Mouse (Mus musculus) heart, adult 2 months (tissue): ENCODE measurements around the gene Rasgrf1. TPM values are rescaled to one million over a fixed set of nuclear protein-coding genes. Genes with fewer than 3 reads are reported as not detected.

Source experiments
- DNase-seq, 2 experiments: peaks; one replicate each; pipeline ENCODE4 v3.0.0; 2021
- H3K27ac ChIP-seq: fragments of 200-600 bp; 2 replicates; pipeline ENCODE4 v1.8.1; 2022
- H3K27me3 ChIP-seq: fragments of 200-500 bp; 2 replicates; pipeline ENCODE4 v1.6.1; 2012; ENCODE audit warnings: mild to moderate bottlenecking, low read length, inconsistent platforms, mixed read lengths; ENCODE audit not compliant: control insufficient read depth, insufficient read depth
- H3K36me3 ChIP-seq: fragments of 200-500 bp; 2 replicates; pipeline ENCODE4 v1.6.1; 2012; ENCODE audit warnings: low read length, inconsistent platforms; ENCODE audit not compliant: control insufficient read depth, insufficient read depth
- H3K4me1 ChIP-seq: fragments of 200-500 bp; 2 replicates; pipeline ENCODE4 v1.6.1; 2011; ENCODE audit warnings: low read length; ENCODE audit not compliant: control insufficient read depth, insufficient read depth
- H3K4me3 ChIP-seq: fragments of 200-600 bp; 2 replicates; pipeline ENCODE4 v1.8.1; 2022
- H3K79me2 ChIP-seq: fragments of 200-500 bp; replicated peaks from 2 replicates; pipeline ENCODE4 v1.6.1; 2012; ENCODE audit warnings: mild to moderate bottlenecking, inconsistent platforms, low read length, moderate library complexity, mixed read lengths; ENCODE audit not compliant: control insufficient read depth, insufficient read depth
- H3K9ac ChIP-seq: fragments of 200-500 bp; 2 replicates; pipeline ENCODE4 v1.6.1; 2012; ENCODE audit warnings: low read depth, mild to moderate bottlenecking, control low read depth, inconsistent platforms, low read length, mixed read lengths
- CTCF ChIP-seq: fragments of 200-600 bp; IDR thresholded peaks from 2 replicates; pipeline ENCODE4 v1.8.1; 2022; ENCODE audit warnings: antibody characterized with exemption, mild to moderate bottlenecking, moderate library complexity
- EP300 ChIP-seq: fragments of 200-500 bp; IDR thresholded peaks from 2 replicates; pipeline ENCODE4 v1.6.1; 2011; ENCODE audit warnings: low read depth, low read length, control low read depth; ENCODE audit not compliant: insufficient read depth
- POLR2A ChIP-seq: fragments of 200-500 bp; IDR thresholded peaks from 2 replicates; pipeline ENCODE4 v1.6.1; 2011; ENCODE audit warnings: mild to moderate bottlenecking, low read depth, low read length, control low read depth; ENCODE audit not compliant: insufficient read depth
- WGBS: fragments of 180-500 bp; shearing (Covaris S2); methylation state at CpG from one replicate; pipeline ENCODE4 v1.1.7; 2018; 5-methylcytosine and 5-hydroxymethylcytosine counted together
- intact Hi-C: fragments of 180-260 bp; cut with DNase I; formaldehyde crosslinking; loops from one replicate; pipeline ENCODE4 v1.15.1; 2025
- polyA plus RNA-seq: library from polyadenylated mRNA; depleted of rRNA; stranded (reverse); fragments of >200 nt; gene quantifications from 2 replicates; pipeline ENCODE4 v1.2.3, GENCODE M21; 2012
- total RNA-seq, 2 experiments: library from RNA; stranded (reverse); gene quantifications; 2 replicates each; pipeline ENCODE4 v1.2.3; 2021

Gene Rasgrf1
- total and polyA plus RNA-seq, 3 experiments, result not detected

DNA sequence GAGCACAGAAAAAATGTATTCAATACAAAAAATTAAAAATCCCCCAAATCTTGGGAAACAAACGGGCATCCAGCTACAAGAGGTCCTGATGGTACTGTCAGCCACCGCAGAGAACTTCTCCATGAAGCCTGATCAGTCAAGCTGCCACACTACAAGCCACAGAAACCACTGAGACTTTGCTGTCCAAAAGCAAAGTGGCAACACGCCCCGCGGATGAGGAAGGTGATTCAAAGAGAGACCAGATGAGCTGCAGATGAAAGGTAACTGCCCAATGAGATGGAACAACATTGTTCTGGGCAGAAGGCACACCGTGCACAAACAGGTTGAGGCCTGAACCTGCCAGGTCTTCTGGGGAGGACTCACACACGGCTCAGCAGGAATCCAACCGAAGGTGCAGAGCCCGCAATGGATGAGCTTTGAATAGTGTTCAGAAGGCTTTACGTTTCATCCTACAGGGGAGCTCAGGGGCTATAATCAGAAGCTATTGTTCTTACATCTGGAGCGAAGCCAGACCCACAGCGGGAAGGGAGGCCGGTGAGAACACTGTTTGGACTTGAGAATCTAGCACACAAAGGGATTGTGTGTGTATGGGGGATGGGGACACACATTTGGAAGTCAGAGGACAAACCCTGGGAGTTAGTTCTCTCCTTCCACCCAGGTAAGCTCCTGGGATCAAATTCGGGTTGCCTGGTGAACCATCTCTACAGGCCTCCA lies 9.4 kb upstream of the Rasgrf1 start:
- Histone ChIP-seq H3K4me1 (no peaks in the 10 kb centered on the region), H3K27ac (no peak overlapping the region), H3K4me3 (no peak overlapping the region), H3K9ac (no peak overlapping the region), H3K36me3 (no peaks in the 10 kb centered on the region), H3K79me2 (no peaks in the 10 kb centered on the region), H3K27me3 (no peaks in the 10 kb centered on the region)
- TF ChIP-seq EP300, result no peak
- no peak for TF ChIP-seq POLR2A
- TF ChIP-seq CTCF, result no peak
- 33% methylated on average over 14 of the region's 14 CpGs for WGBS
- DNase-seq, result no peak
- intact Hi-C loops, result no loop called here

DNA sequence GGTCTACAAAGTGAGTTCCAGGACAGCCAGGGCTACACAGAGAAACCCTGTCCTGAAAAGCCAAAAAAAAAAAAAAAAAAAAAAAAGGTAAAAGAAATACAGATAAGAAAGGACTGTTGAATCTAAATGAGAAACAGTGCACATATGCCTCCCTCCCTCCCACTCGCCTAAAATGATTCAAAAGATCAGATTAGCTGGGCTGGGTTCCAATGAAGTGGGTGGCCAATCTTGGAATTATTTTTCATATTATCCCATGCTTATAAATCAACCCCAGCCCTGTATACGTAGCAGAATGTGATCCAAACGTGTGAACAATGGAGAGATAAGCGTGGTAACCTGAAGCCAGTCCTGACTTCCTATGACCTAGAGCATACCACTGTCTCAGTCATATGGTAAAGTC lies 8.5 kb upstream of the Rasgrf1 start:
- H3K79me2 ChIP-seq, result no peaks in the 10 kb centered on the region
- TF ChIP-seq EP300 (no peak), CTCF (no peak), POLR2A (no peak)
- WGBS, result 49% methylated on average over 4 of the region's 4 CpGs

DNA sequence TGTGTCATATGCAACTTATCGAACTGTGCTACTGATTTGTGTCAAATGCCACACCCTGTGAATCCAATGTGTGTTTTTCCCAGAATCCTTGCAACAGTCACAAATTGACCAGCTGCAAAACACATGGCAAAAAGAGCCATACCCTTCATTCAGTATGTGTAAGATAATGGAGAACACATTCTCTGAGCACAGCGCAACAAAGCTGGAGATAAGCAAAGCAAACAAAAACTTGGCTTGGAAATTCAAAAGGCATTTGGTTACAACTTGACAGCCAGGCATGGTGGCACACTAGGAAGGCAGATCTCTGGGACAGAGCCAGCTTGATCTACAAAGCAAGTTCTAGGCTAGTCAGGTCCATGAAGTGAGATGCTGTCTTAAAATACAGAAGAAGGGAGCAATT lies 6.9 kb upstream of the Rasgrf1 start:
- Histone ChIP-seq H3K27ac (no peak overlapping the region), H3K9ac (no peak overlapping the region), H3K79me2 (no peaks in the 10 kb centered on the region), H3K36me3 (no peaks in the 10 kb centered on the region), H3K27me3 (peaks cover 5% of the 10 kb centered on the region), H3K4me1 (no peaks in the 10 kb centered on the region), H3K4me3 (no peak overlapping the region)
- intact Hi-C loops, result no loop called here
- no peak for DNase-seq
- WGBS, result 23% methylated on average over 2 of the region's 2 CpGs
- no peak for TF ChIP-seq POLR2A
- no peak for TF ChIP-seq CTCF
- no peak for TF ChIP-seq EP300

More for the DNA sequence above, 8.5 kb upstream of the Rasgrf1 start:
- Histone ChIP-seq H3K36me3 (no peaks in the 10 kb centered on the region), H3K9ac (no peak overlapping the region), H3K27me3 (no peaks in the 10 kb centered on the region), H3K4me3 (no peak overlapping the region), H3K27ac (no peak overlapping the region), H3K4me1 (no peaks in the 10 kb centered on the region)
- DNase-seq, result no peak
- intact Hi-C loops, result no loop called here

DNA sequence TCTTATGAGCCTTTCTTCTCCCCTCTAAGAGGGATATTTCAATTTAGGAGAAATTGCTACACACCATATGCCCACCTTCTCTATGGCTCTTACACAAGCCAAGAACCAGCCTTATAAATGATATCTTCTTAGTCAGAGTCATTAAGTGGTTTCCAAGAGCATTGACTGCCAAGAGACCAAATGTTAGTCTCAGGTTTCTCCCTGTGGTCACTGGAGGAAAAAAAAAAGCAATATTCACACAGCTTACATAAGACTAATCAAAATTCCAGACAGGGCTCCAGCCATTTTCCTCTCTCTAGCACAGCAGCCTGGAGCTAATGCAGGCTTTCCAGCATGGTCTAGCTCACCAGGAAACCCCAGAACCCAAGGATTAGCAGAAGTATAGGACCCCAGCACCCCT lies 3.1 kb upstream of the Rasgrf1 start:
- Histone ChIP-seq H3K36me3 (no peaks in the 10 kb centered on the region), H3K9ac (no peak overlapping the region), H3K27ac (no peak overlapping the region), H3K79me2 (no peaks in the 10 kb centered on the region), H3K4me3 (no peak overlapping the region), H3K27me3 (peaks cover 17% of the 10 kb centered on the region), H3K4me1 (peaks cover 1% of the 10 kb centered on the region; the same call in 1 of the 2 replicates)
- no peak for TF ChIP-seq CTCF
- TF ChIP-seq POLR2A, result no peak
- no peak for TF ChIP-seq EP300
- intact Hi-C loops, result no loop called here
- no peak for DNase-seq

DNA sequence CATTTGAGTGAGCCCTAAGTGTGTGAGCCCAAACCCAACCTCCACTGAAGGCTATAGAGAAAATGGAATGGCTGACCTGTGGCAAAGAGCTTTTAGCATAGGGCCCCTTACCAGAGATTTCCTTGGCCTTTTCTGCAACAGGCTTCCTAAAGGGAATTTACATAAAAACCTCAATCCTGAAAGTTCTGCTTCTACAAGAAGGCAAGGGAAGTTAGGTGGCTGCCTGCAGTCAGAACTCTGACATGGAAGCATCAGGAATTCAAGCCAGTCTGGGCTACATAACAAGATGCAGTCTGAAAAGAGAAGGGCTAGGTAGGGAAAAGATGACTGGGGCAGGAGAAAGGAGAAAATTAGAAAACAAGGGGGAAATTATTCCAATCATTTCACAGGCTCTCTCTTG lies 1.8 kb upstream of the Rasgrf1 start:
- TF ChIP-seq CTCF (no peak), POLR2A (no peak), EP300 (no peak)
- DNase-seq, result no peak
- Histone ChIP-seq H3K79me2 (no peaks in the 10 kb centered on the region), H3K36me3 (no peaks in the 10 kb centered on the region), H3K27me3 (peaks cover 17% of the 10 kb centered on the region), H3K9ac (no peak overlapping the region), H3K4me1 (peaks cover 1% of the 10 kb centered on the region; the same call in 1 of the 2 replicates), H3K4me3 (no peak overlapping the region), H3K27ac (no peak overlapping the region)
- intact Hi-C loops, result no loop called here

DNA sequence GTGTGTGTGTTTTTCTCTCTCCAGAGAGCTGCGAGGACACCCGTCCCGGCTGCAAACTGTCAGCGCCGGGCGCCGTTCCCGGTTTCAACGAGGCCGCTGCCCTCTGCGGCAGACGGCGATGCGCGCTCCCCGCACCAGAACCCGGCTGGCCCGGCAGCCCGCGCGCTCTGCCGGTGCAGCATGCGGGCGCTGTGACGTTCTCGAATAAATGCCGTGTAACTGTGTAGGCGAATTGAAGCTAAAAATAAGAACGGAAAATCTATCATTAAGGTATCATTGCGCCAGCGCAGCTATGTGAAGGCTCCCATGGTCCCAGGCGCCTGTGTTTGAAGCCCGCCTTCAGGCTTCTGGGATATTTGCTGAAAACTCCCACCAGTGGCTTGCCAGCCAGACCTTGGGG lies 1.1 kb upstream of the Rasgrf1 start:
- Histone ChIP-seq H3K4me1 (peaks cover 1% of the 10 kb centered on the region; the same call in 1 of the 2 replicates), H3K4me3 (0 out of 2 replicates have a peak overlapping the region, but pooled peaks have one; percentile 2), H3K9ac (no peak overlapping the region), H3K79me2 (no peaks in the 10 kb centered on the region), H3K36me3 (no peaks in the 10 kb centered on the region), H3K27me3 (peaks cover 17% of the 10 kb centered on the region), H3K27ac (no peak overlapping the region)
- intact Hi-C loops, result no loop called here
- 2% methylated on average over 33 of the region's 33 CpGs for WGBS
- DNase-seq, result peak; percentile 34 to 54
- TF ChIP-seq EP300, result no peak
- TF ChIP-seq CTCF, result no peak
- TF ChIP-seq POLR2A, result no peak
